Mouse (Mus musculus) bone marrow macrophage, adult 2 months (primary cell): Measurements from ENCODE around the gene Trmt1.

Experiments
- CTCF ChIP-seq: IDR thresholded peaks from 2 replicates; pipeline ENCODE4 v1.5.1; 2012; ENCODE audit warnings: low read depth, mild to moderate bottlenecking, low read length, moderate library complexity
- POLR2A ChIP-seq: IDR thresholded peaks from 2 replicates; pipeline ENCODE4 v1.6.1; 2012; ENCODE audit warnings: mild to moderate bottlenecking, low read depth, low read length, borderline replicate concordance

- TF ChIP-seq POLR2A: no peak
- TF ChIP-seq CTCF: no peak
These were observed 25.2 kb downstream of the Trmt1 start for GRCm38 (mm10) chr8:84711312-84711711.
